Mouse (Mus musculus) frontal cortex, postnatal 10 days (tissue): ENCODE results near the gene Panx2.

Source experiments
- DNase-seq, 2 experiments: peaks; one replicate each; pipeline ENCODE4 v3.0.0; 2022; ENCODE audit warnings: low spot score in 2 of 2, mixed read lengths in 1 of 2

Gene Panx2

DNA sequence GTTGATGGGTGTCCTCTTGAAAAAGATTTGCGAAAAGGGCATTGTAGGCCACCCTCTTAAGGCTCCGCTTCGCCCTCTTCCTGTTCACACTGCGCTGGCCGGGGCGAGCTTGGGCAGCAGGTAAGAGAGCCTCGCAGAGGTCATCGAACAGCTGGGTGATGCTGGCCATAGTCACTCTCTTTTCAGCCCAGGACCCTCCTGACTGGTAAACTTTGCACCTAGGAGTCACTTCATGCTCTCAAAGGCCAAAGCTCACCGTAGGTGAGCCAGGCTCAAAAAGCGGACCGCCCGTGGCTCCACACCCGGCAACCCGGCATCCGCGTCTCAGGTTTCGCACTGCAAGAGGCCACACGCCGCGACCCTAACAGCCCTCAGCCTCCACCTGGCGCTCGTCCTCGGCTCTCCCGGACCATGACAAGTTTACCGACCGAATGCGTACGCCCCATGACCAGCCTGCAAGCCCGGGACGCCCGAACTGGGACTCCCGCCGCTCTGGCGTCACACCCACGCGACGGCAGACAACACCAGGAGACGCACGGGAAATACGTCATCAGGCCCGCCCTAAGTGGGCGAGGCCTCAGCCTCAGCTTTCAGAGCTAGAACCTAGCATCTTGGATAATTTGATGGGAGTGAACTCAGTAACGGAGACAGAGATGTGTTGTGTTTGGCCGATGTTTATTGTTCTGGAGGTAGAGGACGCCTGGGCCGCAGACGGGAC, 63.3 kb downstream of the Panx2 start, which contains the start of gene Tubgcp6:
Tubgcp6 (minus strand) TSS at position 464 of the 718 bp plus-strand sequence.
- peak; percentile 92 to 96 for DNase-seq
